Mouse (Mus musculus): ENCODE measurements around the gene Ptbp2. TPM values are rescaled to one million over a fixed set of nuclear protein-coding genes. Genes with fewer than 3 reads are reported as not detected.

The Ptbp2 gene
- 6.7 and 7.7 TPM in 2 replicates for polyA plus RNA-seq (2012; rRNA removed)

GRCm38 (mm10) chr3:119784366-119784765, at the start of gene Ptbp2:
Ptbp2 (minus strand) TSS chr3:119784466.

